Mouse (Mus musculus): Measurements from ENCODE around the gene Pgm5.
"Not testable (repeated sequence)": the region's sequence is repeated elsewhere in the genome, so short reads cannot be mapped to it uniquely, and the experiment has no call there.

Pgm5 gene

DNA sequence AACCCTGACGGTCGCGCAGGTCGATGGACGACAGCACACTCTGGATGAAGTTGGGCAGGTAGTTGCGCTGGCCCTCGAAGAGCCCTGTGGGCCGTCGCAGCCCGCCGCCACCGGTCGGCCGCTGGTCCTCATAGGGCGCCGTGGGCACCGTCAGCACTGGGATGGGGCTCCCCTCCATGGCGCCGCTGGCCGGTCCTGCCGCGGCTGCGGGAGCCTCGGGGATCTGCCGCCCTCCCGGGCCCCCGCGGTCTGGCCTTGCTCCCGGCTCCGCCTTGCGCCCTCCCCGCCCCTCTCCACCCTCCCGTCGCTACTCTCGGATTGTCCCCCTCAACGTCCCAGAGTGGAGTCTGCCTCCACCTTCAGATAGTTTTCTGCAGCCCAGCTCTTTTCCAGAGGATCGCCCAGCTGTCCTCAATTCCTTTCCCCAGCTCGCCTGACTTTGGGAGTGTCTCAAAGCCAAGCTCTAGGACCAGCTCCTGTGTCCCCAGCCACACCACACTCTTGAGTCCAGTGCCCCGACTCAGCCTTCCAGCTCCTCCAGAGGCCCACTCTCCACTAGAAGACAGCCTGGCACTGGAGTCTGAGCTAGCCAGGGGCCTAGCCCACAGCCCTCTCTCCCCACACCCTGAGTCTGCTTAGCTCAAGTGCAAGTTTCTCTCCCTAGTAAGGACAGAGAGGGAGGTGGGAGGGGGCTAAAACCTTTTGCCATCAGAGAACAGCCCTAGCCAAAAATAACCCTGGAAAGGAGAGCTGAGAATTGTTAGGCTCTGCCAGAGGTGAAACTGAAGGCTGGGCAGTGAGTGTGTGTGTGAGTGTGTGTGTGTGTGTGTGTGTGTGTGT is at the start of gene Pgm5:
Gene Pgm5 (minus strand): TSS at position 244 of the 840 bp plus-strand sequence.
- peak; percentile 15 for DNase-seq (ENCODE audit: low read depth, low spot score)

DNA sequence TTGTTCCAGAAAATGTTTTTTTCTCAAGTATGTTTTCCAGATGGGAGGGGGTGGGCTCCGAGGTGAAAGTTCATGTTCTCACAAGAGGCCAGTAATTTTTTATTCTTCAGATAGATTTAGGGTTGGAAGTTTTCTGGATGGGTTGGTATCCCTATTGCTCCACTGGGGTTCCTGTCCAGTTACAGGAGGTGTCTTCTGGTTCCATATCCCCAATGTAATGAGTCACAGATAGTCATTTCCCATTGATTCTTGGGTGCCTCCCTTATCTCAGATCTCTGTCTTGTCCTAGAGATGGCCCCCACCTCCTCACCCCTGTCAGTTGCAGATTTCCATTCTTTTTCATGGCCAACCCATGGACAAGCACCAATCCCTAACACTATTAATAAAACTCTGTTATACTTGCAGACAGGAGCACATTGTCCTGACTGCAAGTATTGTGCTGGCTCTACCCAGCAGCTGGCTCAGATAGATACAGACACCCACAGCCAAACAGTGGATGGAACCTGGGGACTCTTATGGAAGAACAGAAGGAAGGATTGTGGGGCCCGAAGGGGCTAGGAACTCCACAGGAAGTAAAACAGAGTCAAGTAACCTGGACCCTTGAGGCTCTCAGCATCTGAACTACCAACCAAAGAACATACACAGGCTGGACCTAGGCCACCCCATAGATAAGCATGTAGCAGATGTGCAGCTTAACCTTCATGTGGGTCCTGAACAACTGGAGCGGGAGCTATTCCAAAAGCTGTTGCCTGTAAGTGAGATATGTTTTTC is 46.9 kb upstream of the Pgm5 start:
- no peak for DNase-seq (ENCODE audit: low read depth, low spot score)

GRCm38 (mm10) chr19:24907655-24908054 is 46.0 kb upstream of the Pgm5 start:
- DNase-seq (ENCODE audit: low read depth, low spot score): no peak

- no peak for DNase-seq (ENCODE audit: low read depth, low spot score)
Observed at GRCm38 (mm10) chr19:24902821-24903220, 41.2 kb upstream of the Pgm5 start.

GRCm38 (mm10) chr19:24902256-24902655 is 40.6 kb upstream of the Pgm5 start:
- DNase-seq (ENCODE audit: low read depth, low spot score): peak; percentile 24

GRCm38 (mm10) chr19:24901666-24902065 is 40.0 kb upstream of the Pgm5 start:
- no peak for DNase-seq (ENCODE audit: low read depth, low spot score)

GRCm38 (mm10) chr19:24900581-24901220 is 39.0 kb upstream of the Pgm5 start, which contains the start of gene Foxd4:
TSS of gene Foxd4 (minus strand) at chr19:24901197.
- DNase-seq (ENCODE audit: low read depth, low spot score): no peak

- DNase-seq (ENCODE audit: low read depth, low spot score): peak; percentile 68
Observed at GRCm38 (mm10) chr19:24899578-24900544, 38.2 kb upstream of the Pgm5 start.

DNA sequence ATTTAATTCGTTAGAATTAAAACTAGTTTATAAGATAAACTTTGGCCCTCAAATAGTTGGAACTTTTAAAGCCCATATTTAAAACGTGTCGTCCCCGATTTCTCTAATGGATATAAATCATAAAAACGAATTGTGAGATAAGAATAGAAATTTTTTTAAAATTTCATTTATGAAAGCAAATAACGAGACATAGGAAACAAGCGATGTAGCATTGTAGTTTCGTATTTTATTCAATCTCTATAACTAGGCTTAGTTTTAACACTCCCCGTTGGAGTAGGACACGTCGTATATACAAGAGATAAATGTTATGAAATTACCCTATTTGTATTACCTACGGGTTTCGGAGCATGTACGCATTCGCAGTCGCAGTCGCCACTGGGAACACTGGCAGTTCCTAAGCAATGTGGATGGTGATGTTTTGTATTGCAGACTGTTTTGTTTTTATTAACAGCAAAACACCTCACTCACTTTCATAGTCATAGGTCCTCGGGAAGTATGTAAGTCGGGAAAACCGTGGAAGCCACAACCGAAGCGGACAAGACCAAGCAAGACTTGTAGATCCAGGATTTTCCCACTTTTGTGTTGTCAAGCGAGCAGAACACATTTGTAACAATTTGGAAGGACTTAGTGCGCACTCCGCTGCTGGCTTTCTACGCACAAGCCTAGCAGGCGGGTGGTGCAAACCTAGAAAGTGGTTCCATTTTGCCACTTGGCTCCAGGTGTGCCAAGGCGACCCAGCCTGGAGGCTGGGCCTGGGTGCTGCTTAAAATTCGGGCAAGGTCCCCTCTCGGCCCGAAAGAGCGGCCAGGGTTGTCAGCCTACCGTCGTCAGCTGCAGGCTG is 37.3 kb upstream of the Pgm5 start:
- DNase-seq (ENCODE audit: low read depth, low spot score): peak; percentile 43

DNA sequence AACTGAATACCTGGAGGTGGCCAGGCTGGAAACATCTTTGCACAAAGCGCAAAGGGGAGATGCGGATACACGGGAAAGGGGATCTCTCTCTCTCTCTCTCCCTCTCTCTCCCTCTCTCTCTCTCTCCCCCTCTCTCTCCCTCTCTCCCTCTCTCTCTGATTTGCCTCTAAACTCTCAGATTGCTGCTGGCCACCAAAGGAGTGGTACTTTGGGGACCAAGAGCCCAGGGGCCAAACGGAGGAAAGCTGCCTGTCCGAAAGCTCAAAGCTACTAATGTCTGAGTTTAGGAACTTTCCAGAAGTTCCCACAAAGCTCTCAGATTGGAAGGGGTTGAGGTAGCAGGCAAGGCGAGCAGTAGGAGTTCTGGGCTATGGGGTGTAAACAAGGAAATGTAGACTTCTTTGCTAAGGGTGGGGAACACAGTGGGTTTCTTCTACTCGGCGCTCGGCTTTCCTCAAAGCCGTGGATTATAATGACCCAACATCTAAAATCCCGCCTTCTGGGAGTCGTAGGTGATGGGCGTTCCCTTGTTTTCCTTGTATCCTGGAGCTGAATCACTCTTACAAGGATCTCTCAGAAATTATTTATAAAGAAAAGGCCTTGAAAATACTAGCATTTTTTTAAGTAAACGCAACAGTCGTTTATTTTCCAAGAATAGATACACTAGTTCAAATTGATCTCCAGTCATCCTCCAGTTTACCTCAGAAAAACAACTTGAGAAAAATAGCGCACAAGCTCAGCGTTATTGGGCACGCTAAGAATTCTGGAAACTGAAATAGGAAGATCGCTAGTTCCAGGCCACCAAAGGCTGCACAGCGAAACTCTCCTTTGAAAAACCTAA is 36.5 kb upstream of the Pgm5 start:
- peak; percentile 25 for DNase-seq (ENCODE audit: low read depth, low spot score)

- DNase-seq (ENCODE audit: low read depth, low spot score): peak; percentile 18
Observed at GRCm38 (mm10) chr19:24897006-24897895, 35.6 kb upstream of the Pgm5 start.

- no peak for DNase-seq (ENCODE audit: low read depth, low spot score)
Observed at GRCm38 (mm10) chr19:24896536-24896935, 34.9 kb upstream of the Pgm5 start.

DNA sequence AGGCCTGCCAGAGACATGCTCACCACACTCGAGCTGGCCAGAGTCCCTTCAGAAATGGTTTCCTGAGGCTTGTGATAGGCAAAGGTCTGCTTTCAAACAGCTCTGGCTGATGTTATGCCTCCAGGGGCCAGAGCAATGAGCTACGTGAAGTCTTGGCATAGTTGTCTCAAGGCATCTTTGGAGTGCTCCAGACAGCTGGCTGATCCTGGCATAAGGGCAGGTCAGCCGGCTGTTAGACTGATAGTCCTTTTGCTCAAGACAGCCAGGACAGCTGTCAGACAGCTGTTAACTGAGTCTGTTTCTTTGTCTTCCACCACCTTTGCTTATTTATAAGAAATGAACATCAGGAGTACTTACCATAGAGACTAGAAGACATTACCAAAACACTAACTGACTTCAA is 25.2 kb upstream of the Pgm5 start:
- no peak for DNase-seq (ENCODE audit: low read depth, low spot score)

- peak; percentile 63 for DNase-seq (ENCODE audit: low read depth, low spot score)
Observed at GRCm38 (mm10) chr19:24885504-24885903, 23.8 kb upstream of the Pgm5 start.

DNA sequence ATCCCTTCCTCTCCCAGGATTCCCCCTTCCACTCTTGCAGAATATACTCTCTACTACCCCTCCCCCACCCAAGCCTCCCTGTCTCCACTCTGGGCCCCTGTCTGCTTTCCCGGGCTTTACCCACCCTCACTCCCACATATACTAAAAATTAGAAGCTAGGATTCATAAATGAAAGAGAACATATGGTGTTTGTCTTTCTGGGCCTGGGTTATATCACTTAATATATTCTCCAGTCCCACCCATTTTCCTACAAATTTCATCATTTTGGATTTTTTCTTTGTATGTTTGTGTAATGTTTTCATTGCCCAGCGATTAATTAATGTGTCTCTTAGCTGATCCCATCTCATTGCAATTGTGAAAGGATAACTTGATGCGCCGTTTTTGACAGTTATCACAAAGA is 19.6 kb upstream of the Pgm5 start:
- DNase-seq (ENCODE audit: low read depth, low spot score): no peak

- DNase-seq (ENCODE audit: low read depth, low spot score): not testable (repeated sequence)
Observed at GRCm38 (mm10) chr19:24875129-24875870, 13.6 kb upstream of the Pgm5 start, which contains the start of gene Gm10053. TSS of gene Gm10053 (plus strand) at chr19:24875686.

DNA sequence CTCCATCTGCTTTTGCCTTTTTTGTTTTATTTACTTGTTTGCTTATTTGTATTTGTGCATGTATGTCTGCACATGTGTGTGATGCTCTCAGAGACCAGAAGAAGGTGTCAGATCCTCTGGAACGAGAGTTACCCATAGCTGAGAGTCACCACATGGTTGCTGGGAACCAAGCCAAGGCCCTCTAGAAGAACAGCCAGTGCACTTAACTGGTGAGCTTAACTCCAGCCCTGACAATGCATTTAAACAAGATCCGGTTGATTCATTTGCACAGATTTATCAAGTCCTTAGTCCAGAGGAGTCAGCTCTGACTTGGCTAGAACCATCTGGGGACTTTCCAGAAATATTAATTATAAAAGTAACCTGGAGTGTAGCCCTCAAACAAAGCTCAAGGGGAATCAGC is 12.2 kb upstream of the Pgm5 start:
- no peak for DNase-seq (ENCODE audit: low read depth, low spot score)

Data from R1 (cell line).